Mouse (Mus musculus) intestine, postnatal 0 days (tissue): ENCODE measurements at regions not wholly inside any gene's neighbourhood (a gene's known extent, or its start where the extent isn't known, plus 50 kb on each side); places are given as distances from the start of the nearest gene placed in this dataset.
A peak's percentile ranks its signal among the peaks of the same experiment; 100 is the strongest.

Source experiments
- ATAC-seq: fragments of 200-750 bp; cut with Nextera tagmentation; 2 replicates; pipeline ENCODE4 v1.8.0; 2017; ENCODE audit warnings: mild to moderate bottlenecking, moderate TSS enrichment, moderate library complexity
- H3K27ac ChIP-seq: fragments of 300-500 bp; sonication (generic); 2 replicates; pipeline ENCODE4 v1.5.1; 2014; ENCODE audit warnings: mild to moderate bottlenecking, low read depth, low read length, moderate library complexity
- H3K27me3 ChIP-seq: fragments of 300-500 bp; sonication (generic); replicated peaks from 2 replicates; pipeline ENCODE4 v1.6.1; 2014; ENCODE audit warnings: low read length, mixed read lengths; ENCODE audit not compliant: control insufficient read depth, insufficient read depth
- H3K36me3 ChIP-seq: fragments of 300-500 bp; sonication (generic); 2 replicates; pipeline ENCODE4 v1.6.1; 2014; ENCODE audit warnings: mild to moderate bottlenecking, moderate library complexity; ENCODE audit not compliant: control insufficient read depth, insufficient read depth
- H3K4me1 ChIP-seq: fragments of 300-500 bp; sonication (generic); replicated peaks from 2 replicates; pipeline ENCODE4 v1.6.1; 2014; ENCODE audit warnings: antibody characterized with exemption, low read length, mixed read lengths; ENCODE audit not compliant: control insufficient read depth, insufficient read depth
- H3K4me2 ChIP-seq: fragments of 300-500 bp; sonication (generic); replicated peaks from 2 replicates; pipeline ENCODE4 v1.6.1; 2014; ENCODE audit warnings: low read depth, mild to moderate bottlenecking, moderate library complexity
- H3K4me3 ChIP-seq: fragments of 300-500 bp; sonication (generic); 2 replicates; pipeline ENCODE4 v1.5.1; 2014; ENCODE audit warnings: low read depth, low read length
- H3K9ac ChIP-seq: fragments of 300-500 bp; sonication (generic); 2 replicates; pipeline ENCODE4 v1.6.1; 2014; ENCODE audit warnings: mild to moderate bottlenecking, low read depth, low read length
- H3K9me3 ChIP-seq: fragments of 300-500 bp; sonication (generic); 2 replicates; pipeline ENCODE4 v1.6.1; 2016; ENCODE audit warnings: mixed run types; ENCODE audit not compliant: control insufficient read depth
- CTCF ChIP-seq: sonication (generic); IDR thresholded peaks from 2 replicates; pipeline ENCODE4 v1.5.1; 2016; ENCODE audit warnings: low read depth, mild to moderate bottlenecking, control low read depth, antibody characterized with exemption, moderate library complexity
- WGBS: fragments of 180-500 bp; shearing (Covaris S2); extraction: QIAGEN DNeasy Blood & Tissue Kit; methylation state at CpG from one replicate; pipeline ENCODE4 v1.1.7; 2014; 5-methylcytosine and 5-hydroxymethylcytosine counted together

GRCm38 (mm10) chr7:110679916-110680315 lies 52.5 kb downstream of the Adm start:
- H3K27me3 ChIP-seq, result no peaks in the 10 kb centered on the region
- WGBS, result 81% methylated on average over 1 of the region's 1 CpGs
- TF ChIP-seq CTCF, result no peak
- no peaks in the 10 kb centered on the region for H3K36me3 ChIP-seq
- H3K9ac ChIP-seq, result no peak overlapping the region
- no peak overlapping the region for H3K4me3 ChIP-seq
- H3K9me3 ChIP-seq, result no peaks in the 10 kb centered on the region
- ATAC-seq, result no peak
- no peaks in the 10 kb centered on the region; the same call in 1 of the 2 replicates for H3K4me1 ChIP-seq
- no peak overlapping the region for H3K27ac ChIP-seq
- no peak overlapping the region for H3K4me2 ChIP-seq

- Histone ChIP-seq H3K4me3 (no peak overlapping the region), H3K4me1 (no peaks in the 10 kb centered on the region; the same call in 1 of the 2 replicates), H3K27ac (no peak overlapping the region), H3K36me3 (no peaks in the 10 kb centered on the region), H3K9ac (no peak overlapping the region), H3K4me2 (no peak overlapping the region), H3K9me3 (no peaks in the 10 kb centered on the region), H3K27me3 (no peaks in the 10 kb centered on the region)
- 76% methylated on average over 4 of the region's 4 CpGs for WGBS
- no peak for ATAC-seq
- TF ChIP-seq CTCF, result no peak
Measured at GRCm38 (mm10) chr7:110682911-110683310, 55.5 kb downstream of the Adm start.

- peak; percentile 76 for ATAC-seq
- Histone ChIP-seq H3K9me3 (no peaks in the 10 kb centered on the region), H3K27ac (no peak overlapping the region), H3K4me1 (no peaks in the 10 kb centered on the region), H3K36me3 (no peaks in the 10 kb centered on the region), H3K4me2 (peak overlapping the region; percentile 25; the same call in 1 of the 2 replicates), H3K9ac (no peak overlapping the region), H3K27me3 (no peaks in the 10 kb centered on the region), H3K4me3 (no peak overlapping the region)
- WGBS, result 17% methylated on average over 14 of the region's 14 CpGs
- TF ChIP-seq CTCF, result peak; percentile 74
Measured at GRCm38 (mm10) chr7:110688884-110689681, 61.6 kb downstream of the Adm start.

- Histone ChIP-seq H3K27ac (no peak overlapping the region), H3K4me3 (no peak overlapping the region), H3K9me3 (no peaks in the 10 kb centered on the region), H3K4me1 (no peaks in the 10 kb centered on the region), H3K36me3 (no peaks in the 10 kb centered on the region), H3K4me2 (no peak overlapping the region), H3K9ac (no peak overlapping the region), H3K27me3 (no peaks in the 10 kb centered on the region)
- TF ChIP-seq CTCF, result no peak
- ATAC-seq, result no peak
- 91% methylated on average over 2 of the region's 2 CpGs for WGBS
Measured at GRCm38 (mm10) chr7:110690241-110690640, 62.8 kb downstream of the Adm start.

- Histone ChIP-seq H3K27me3 (no peaks in the 10 kb centered on the region), H3K4me3 (no peak overlapping the region), H3K4me1 (no peaks in the 10 kb centered on the region), H3K9ac (no peak overlapping the region), H3K27ac (no peak overlapping the region), H3K4me2 (no peak overlapping the region), H3K9me3 (no peaks in the 10 kb centered on the region), H3K36me3 (no peaks in the 10 kb centered on the region)
- ATAC-seq, result no peak
- WGBS, result 52% methylated on average over 9 of the region's 9 CpGs
- no peak for TF ChIP-seq CTCF
Measured at GRCm38 (mm10) chr7:110690856-110691255, 63.4 kb downstream of the Adm start.

- Histone ChIP-seq H3K4me2 (no peak overlapping the region), H3K4me1 (no peaks in the 10 kb centered on the region), H3K36me3 (no peaks in the 10 kb centered on the region), H3K9ac (no peak overlapping the region), H3K27ac (no peak overlapping the region), H3K9me3 (no peaks in the 10 kb centered on the region), H3K27me3 (no peaks in the 10 kb centered on the region), H3K4me3 (no peak overlapping the region)
- 72% methylated on average over 5 of the region's 5 CpGs for WGBS
- no peak for ATAC-seq
- TF ChIP-seq CTCF, result peak; percentile 57
Measured at GRCm38 (mm10) chr7:110694262-110694661, 66.8 kb downstream of the Adm start.
